Mouse (Mus musculus): ENCODE data around the gene Ubxn6. TPM values are rescaled to one million over a fixed set of nuclear protein-coding genes. Genes with fewer than 3 reads are reported as not detected.
"Not testable (repeated sequence)": the region's sequence is repeated elsewhere in the genome, so short reads cannot be mapped to it uniquely, and the experiment has no call there.

The Ubxn6 gene
- total RNA-seq, 2 experiments from 2014 or later, result 63.6 to 77.6 TPM

DNA sequence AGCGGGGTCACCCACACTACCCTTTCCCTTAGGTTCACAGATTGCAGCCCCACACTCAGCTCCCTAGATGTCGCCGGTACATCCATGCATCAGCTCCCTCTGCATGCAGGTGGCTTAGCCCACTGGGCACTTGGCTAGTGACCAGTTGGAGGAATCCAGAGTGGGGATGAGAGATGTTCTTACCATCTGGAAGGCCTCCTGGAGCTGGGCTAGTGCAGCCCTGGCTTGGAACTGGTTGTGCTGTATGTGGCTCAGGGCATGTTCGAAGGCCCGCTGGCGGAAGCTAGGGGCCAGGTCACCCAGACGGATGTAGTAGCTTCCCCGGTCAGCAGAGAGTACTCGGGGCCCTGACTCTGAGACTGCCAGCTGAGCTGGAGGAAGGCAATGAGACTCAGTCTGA, 28.1 kb upstream of the Ubxn6 start:
- DNase-seq (ENCODE audit: low spot score in 2 of 2), result peak in 1 of 2 experiments; percentile 40

GRCm38 (mm10) chr17:56102158-56102557, 27.3 kb upstream of the Ubxn6 start:
- peak in 1 of 2 experiments; percentile 32 for DNase-seq (ENCODE audit: low spot score in 2 of 2)

- DNase-seq (ENCODE audit: low spot score in 2 of 2), result no peak
Observed at GRCm38 (mm10) chr17:56100811-56101210, 26.0 kb upstream of the Ubxn6 start.

DNA sequence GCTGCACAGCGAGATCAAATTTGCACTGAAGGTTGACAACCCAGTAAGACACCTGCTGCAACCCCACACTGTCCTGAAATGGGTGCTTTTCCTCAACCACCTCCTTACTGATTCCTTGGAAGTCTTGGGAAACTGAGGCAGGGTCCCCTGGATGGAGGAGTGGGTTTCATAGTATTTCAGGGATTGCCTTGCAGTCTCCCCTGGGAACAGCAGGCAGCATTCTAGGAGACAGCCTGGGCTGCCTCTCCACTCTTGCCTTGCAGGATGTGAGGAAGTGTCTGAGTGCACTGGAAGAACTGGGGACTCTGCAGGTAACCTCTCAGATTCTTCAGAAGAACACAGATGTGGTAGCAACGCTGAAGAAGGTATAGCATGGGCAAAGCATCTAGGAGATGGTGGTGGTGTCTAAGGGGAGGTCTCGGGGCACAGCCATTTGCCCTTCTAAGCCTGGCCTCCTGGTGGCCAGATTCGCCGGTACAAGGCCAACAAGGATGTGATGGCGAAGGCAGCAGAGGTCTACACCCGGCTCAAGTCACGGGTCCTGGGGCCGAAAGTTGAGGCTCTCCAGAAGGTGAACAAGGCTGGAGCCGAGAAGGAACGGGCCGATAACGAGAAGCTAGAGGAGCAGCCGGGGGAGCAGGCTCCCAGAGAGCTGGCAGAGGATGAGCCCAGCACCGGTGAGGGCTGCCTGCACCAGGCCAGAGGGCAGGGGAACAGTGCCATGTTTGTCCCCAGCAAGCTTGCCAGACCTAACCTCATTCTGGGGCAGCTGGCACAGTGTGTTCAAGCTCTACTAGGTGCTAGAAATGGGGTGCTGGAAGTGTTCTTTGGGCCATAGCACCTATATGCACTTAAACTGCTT, 24.1 kb upstream of the Ubxn6 start:
- no peak for DNase-seq (ENCODE audit: low spot score in 2 of 2)

DNA sequence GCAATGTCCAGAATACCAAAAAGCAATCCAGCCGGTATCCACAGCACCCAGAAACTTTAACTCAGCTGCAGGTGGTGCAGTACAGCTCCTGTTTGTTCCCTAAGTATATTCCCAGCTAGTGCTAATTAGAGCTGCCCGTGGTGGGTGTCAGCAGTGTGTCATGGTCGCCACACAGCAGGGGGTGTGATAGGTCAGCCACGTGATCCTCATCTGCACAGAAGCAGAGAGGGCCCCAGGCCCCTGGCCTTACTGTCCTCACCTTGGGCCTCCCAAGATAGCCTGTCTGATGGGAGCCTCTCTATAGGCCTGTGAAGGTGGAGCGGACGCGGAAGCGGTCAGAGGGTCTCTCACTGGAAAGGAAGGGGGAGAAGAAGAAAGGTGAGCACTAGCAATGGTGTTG, 23.4 kb upstream of the Ubxn6 start:
- DNase-seq (ENCODE audit: low spot score in 2 of 2), result no peak

DNA sequence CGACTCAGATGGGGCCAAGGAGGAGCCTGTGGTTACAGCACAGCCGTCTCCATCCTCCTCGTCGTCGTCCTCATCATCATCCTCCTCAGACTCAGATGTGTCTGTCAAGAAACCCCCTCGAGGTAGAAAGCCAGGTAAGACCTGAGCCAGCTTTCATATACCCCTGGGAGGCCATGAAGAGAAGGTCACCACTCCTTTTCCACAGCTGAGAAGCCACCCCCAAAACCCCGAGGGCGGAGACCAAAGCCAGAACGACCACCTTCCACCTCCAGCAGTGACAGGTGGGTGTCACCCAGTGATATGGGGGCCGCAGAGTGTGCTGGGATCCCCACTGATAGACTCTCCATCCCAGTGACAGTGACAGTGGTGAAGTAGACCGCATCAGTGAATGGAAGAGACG, 22.1 kb upstream of the Ubxn6 start:
- DNase-seq (ENCODE audit: low spot score in 2 of 2), result no peak

- no peak for DNase-seq (ENCODE audit: low spot score in 2 of 2)
Observed at GRCm38 (mm10) chr17:56092794-56093193, 18.0 kb upstream of the Ubxn6 start.

DNA sequence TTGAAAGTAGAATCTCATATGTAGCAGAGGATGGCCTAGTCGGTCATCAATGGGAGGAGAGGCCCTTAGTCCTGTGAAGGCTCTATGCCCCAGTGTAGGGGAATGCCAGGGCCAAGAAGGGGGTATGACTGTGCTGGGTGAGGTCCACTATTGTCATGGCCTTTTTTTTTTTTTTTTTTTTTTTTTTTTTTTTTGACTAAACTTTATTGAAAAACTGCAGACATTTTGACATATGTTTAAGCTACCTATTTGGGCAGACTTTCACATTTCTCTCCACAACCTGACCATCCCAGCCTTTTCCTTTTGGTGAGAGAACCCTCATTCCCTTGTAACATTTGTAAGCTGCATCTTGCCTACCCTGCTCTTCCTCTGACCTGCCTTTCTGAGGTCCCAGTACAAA, 17.5 kb upstream of the Ubxn6 start:
- DNase-seq (ENCODE audit: low spot score in 2 of 2), result no peak

DNA sequence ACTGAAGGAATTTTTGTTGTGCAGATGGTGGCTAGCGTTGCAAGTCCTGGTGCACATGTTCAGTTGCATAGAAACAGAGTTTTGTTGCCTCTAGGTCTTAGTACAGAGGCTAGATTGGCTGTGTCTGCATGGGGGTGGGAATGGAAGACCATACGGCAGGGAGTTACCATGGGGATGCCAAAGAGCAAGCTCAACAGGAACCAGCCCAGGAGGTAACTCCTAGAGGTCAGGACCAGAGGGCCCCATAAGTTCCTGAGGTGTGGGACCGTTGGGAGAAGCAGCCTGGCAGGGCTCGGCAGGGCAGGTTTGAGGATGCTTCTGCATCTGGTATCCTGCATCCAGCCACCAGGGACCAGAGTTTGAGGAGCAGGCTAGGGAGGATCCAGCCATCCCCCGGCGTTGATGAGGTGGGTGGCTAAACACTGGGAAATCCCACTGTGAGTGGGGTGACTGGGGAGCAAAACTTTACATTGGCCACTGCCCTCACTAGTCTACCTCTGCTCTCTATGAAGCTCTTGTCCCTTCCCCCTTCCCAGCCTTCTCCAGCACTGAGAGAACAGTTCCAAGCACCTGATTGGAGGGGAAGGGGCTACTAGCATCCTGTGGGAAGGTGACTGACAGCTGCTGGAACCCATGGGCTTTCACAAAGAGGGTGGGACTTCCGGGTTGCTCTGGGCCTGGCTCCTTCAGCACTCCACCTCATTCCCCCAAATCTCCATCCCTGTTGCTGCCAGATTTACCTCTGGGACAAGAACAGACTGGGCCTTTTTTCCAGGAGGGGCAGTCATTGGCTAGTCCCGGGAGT, 6.2 kb upstream of the Ubxn6 start:
- DNase-seq (ENCODE audit: low spot score in 2 of 2), result no peak

- DNase-seq (ENCODE audit: low spot score in 2 of 2), result no peak
Observed at GRCm38 (mm10) chr17:56079921-56080320, 5.1 kb upstream of the Ubxn6 start.

- DNase-seq (ENCODE audit: low spot score in 2 of 2), result peak; percentile 96 to 97
Observed at GRCm38 (mm10) chr17:56078880-56079795, 4.3 kb upstream of the Ubxn6 start, which contains the start of gene Hdgfl2. TSS of gene Hdgfl2 (plus strand) at chr17:56079634.

DNA sequence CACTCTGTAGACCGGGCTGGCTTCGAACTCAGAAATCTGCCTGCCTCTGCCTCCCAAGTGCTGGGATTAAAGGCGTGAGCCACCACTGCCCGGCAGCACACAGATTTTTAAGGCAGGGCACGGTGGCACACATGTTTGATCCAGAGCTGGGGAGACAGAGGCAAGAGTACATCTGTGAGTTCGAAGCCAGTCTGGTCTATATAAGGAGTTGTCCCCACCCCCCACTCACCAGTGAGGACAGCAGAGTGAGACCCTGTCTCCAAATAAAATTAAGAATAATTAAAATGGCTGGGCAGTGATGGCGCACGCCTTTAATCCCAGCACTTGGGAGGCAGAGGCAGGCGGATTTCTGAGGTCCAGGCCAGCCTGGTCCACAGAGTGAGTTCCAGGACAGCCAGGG, 3.5 kb upstream of the Ubxn6 start:
- peak in 1 of 2 experiments; percentile 27 for DNase-seq (ENCODE audit: low spot score in 2 of 2)

GRCm38 (mm10) chr17:56077523-56077922, 2.7 kb upstream of the Ubxn6 start:
- no peak for DNase-seq (ENCODE audit: low spot score in 2 of 2)

- peak; percentile 85 to 86 for DNase-seq (ENCODE audit: low spot score in 2 of 2)
Observed at GRCm38 (mm10) chr17:56074097-56074826, 566 bp downstream of the Ubxn6 start.

DNA sequence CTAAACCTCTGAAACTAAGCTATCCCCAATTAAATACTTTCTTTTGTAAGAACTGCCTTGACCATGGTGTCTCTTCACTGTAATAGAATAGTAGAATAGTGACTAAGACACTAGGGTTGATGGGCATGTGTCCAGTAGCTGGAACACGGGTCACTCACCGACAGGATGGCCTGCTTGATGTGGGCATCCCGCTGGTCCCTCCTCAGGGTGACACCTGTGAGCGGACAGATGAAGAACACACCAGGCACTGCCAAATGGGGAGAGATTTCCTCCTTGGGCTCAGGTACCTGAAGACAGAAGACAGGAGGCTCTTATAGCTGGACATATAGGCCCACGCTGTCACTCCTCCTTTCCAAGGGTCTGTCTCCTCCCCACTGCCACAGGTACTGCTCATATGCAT, 2.6 kb downstream of the Ubxn6 start:
- no peak for DNase-seq (ENCODE audit: low spot score in 2 of 2)

DNA sequence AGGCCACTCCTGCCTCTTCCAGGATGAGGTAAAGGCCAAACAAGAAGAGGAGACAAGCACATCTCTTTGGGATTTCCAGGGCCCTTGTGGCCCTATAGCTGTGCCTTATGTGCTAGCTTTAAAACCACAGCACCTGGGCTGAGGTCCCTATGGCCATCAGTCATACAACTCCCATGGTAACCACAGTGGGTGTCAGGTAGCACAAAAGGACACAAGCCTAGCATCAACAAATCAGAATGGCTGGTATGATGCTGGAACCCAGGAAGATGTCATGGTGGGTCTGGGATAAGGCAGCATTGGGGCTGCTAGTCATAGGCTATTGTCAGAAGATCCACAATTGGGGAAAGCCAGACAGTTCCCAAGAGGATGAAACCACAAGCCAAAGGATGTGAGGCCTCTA, 3.7 kb downstream of the Ubxn6 start:
- no peak for DNase-seq (ENCODE audit: low spot score in 2 of 2)

DNA sequence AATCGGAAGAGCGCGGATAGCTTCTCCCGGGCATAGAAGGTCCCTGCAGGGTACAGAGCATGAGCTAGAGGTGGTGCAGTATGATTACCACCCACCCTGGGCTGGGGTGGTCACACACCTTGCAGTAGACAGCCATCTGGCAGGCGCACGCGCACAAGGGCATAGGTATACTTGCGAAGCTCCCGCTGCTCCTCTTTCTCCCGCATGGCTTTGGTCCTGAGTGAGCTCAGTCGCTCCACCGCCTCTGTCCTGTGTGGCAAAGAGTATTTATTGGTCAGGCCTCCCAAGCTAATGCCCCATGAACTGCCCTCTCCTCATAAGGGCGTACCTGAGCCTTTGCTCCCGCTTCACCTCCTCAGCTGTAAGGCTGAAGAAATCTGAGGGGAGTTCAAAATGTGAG, 5.8 kb downstream of the Ubxn6 start:
- DNase-seq (ENCODE audit: low spot score in 2 of 2), result no peak

DNA sequence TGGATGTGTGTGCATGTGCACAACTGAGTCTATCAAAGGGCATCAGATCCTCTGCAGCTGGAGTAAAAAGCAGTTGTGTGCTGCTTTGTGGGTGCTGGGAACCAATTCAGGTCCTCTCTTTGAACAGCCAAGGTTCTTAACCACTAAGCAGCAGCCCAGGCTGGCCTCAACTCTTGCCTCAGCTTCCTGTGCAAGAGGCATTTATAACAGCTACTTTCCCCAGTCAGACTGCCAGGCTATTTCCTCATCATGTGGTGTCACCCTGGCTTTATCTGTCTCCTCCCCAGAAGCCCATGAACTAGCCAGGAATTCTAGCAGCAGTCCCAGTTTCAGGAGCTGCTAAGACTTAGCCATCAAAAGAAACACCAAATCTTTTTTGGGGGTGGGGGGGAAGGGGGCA, 8.4 kb downstream of the Ubxn6 start:
- no peak for DNase-seq (ENCODE audit: low spot score in 2 of 2)

- DNase-seq (ENCODE audit: low spot score in 2 of 2), result not testable (repeated sequence)
Observed at GRCm38 (mm10) chr17:56065715-56066114, 9.1 kb downstream of the Ubxn6 start.

GRCm38 (mm10) chr17:56062081-56062480, 12.7 kb downstream of the Ubxn6 start:
- no peak for DNase-seq (ENCODE audit: low spot score in 2 of 2)

Measured in adrenal gland, adult 18-20 months (tissue).